Mouse (Mus musculus): ENCODE measurements around the gene Flcn.
"Not testable (repeated sequence)": the region's sequence is repeated elsewhere in the genome, so short reads cannot be mapped to it uniquely, and the experiment has no call there.

GRCm38 (mm10) chr11:59837789-59838188 is 28.0 kb upstream of the Flcn start:
- not testable (repeated sequence) for TF ChIP-seq CTCF (conservative IDR thresholded peaks at IDR 0.05 in 1 of 2, IDR thresholded peaks at IDR 0.05 in 1 of 2; ENCODE audit: low read depth in 2 of 2, low read length in 2 of 2); USF2 (conservative IDR thresholded peaks at IDR 0.05; ENCODE audit: low read depth, low read length); MAFK (IDR thresholded peaks at IDR 0.05; ENCODE audit: insufficient replicate concordance, low read length); USF1 (IDR thresholded peaks at IDR 0.05; ENCODE audit: low read depth, low read length); POLR2A (IDR thresholded peaks at IDR 0.05; ENCODE audit: low read depth, low read length); RCOR1 (conservative IDR thresholded peaks at IDR 0.05; ENCODE audit: low read depth, low read length); TBP (conservative IDR thresholded peaks at IDR 0.05; ENCODE audit: low read depth, low read length)
